Mouse (Mus musculus): Measurements from ENCODE around the gene Strn4. TPM values are rescaled to one million over a fixed set of nuclear protein-coding genes. Genes with fewer than 3 reads are reported as not detected.

Gene Strn4
- total and polyA plus RNA-seq, 3 experiments = 55.8 to 93.5 TPM; not detected in 1

- Histone ChIP-seq H3K4me1 (ENCODE audit: control insufficient read depth in 1 of 2, insufficient read depth in 2 of 2, low read length in 2 of 2) (no peaks in the 10 kb centered on the region), H3K27me3 (ENCODE audit: control insufficient read depth in 1 of 2, insufficient read depth in 2 of 2, low read length in 2 of 2) (no peaks in the 10 kb centered on the region), H3K36me3 (ENCODE audit: control insufficient read depth in 1 of 2, insufficient read depth in 2 of 2, low read length in 2 of 2) (peaks cover 0 to 9% of the 10 kb centered on the region in 2 experiments; a peak in 1 of 4 replicates), H3K27ac (ENCODE audit: control insufficient read depth, low read depth, low read length) (no peak overlapping the region), H3K9ac (ENCODE audit: control insufficient read depth, low read depth, low read length, poor library complexity, severe bottlenecking) (no peak overlapping the region), H3K79me2 (ENCODE audit: control insufficient read depth, insufficient read depth, low read length, poor library complexity) (0 out of 2 replicates have a peak, but pooled peaks cover 2% of the 10 kb centered on the region), H3K4me3 (ENCODE audit: control insufficient read depth in 1 of 2, insufficient read depth in 1 of 2, low read depth in 2 of 2, low read length in 2 of 2) (no peak overlapping the region), H3K9me3 (replicated peaks; ENCODE audit: insufficient read depth, low read length) (no peaks in the 10 kb centered on the region)
- TF ChIP-seq POLR2A (IDR thresholded peaks at IDR 0.05; ENCODE audit: control insufficient read depth in 1 of 2, insufficient read depth in 1 of 2, low read depth in 1 of 2, low read length in 2 of 2, poor library complexity in 1 of 2) = peak in 1 of 2 experiments; percentile 20; a peak in 1 of 4 replicates
- no peak for TF ChIP-seq ETS1 (IDR thresholded peaks at IDR 0.05; ENCODE audit: low read depth, low read length)
- DNase-seq (ENCODE audit: low read depth, low spot score) = no peak
These were observed 22.5 kb upstream of the Strn4 start for GRCm38 (mm10) chr7:16793010-16793725.

- Histone ChIP-seq H3K36me3 (ENCODE audit: control insufficient read depth in 1 of 2, insufficient read depth in 2 of 2, low read length in 2 of 2) (peaks cover 0 to 5% of the 10 kb centered on the region in 2 experiments; a peak in 1 of 4 replicates), H3K9me3 (replicated peaks; ENCODE audit: insufficient read depth, low read length) (no peaks in the 10 kb centered on the region), H3K9ac (ENCODE audit: control insufficient read depth, low read depth, low read length, poor library complexity, severe bottlenecking) (no peak overlapping the region), H3K27ac (ENCODE audit: control insufficient read depth, low read depth, low read length) (no peak overlapping the region), H3K79me2 (ENCODE audit: control insufficient read depth, insufficient read depth, low read length, poor library complexity) (0 out of 2 replicates have a peak, but pooled peaks cover 2% of the 10 kb centered on the region), H3K4me1 (ENCODE audit: control insufficient read depth in 1 of 2, insufficient read depth in 2 of 2, low read length in 2 of 2) (no peaks in the 10 kb centered on the region), H3K4me3 (ENCODE audit: control insufficient read depth in 1 of 2, insufficient read depth in 1 of 2, low read depth in 2 of 2, low read length in 2 of 2) (no peak overlapping the region), H3K27me3 (ENCODE audit: control insufficient read depth in 1 of 2, insufficient read depth in 2 of 2, low read length in 2 of 2) (no peaks in the 10 kb centered on the region)
- no peak for DNase-seq (ENCODE audit: low read depth, low spot score)
- TF ChIP-seq ETS1 (IDR thresholded peaks at IDR 0.05; ENCODE audit: low read depth, low read length) (no peak), ZMIZ1 (IDR thresholded peaks at IDR 0.05; ENCODE audit: low read depth, low read length) (no peak), GABPA (IDR thresholded peaks at IDR 0.05; ENCODE audit: low read depth, low read length) (no peak), GATA1 (IDR thresholded peaks at IDR 0.05; ENCODE audit: low read depth, low read length) (no peak), HCFC1 (IDR thresholded peaks at IDR 0.05; ENCODE audit: low read depth, low read length) (no peak), MAZ (IDR thresholded peaks at IDR 0.05; ENCODE audit: low read depth, low read length) (no peak), SMC3 (IDR thresholded peaks at IDR 0.05; ENCODE audit: low read depth, low read length) (no peak), MYC (IDR thresholded peaks at IDR 0.05; ENCODE audit: low read depth, low read length) (no peak), MYB (IDR thresholded peaks at IDR 0.05; ENCODE audit: low read depth, low read length) (no peak), E2F4 (IDR thresholded peaks at IDR 0.05; ENCODE audit: borderline replicate concordance, low read depth, low read length) (no peak), RAD21 (IDR thresholded peaks at IDR 0.05; ENCODE audit: low read depth, low read length) (no peak)
These were observed 20.8 kb upstream of the Strn4 start for GRCm38 (mm10) chr7:16794886-16795285.

DNA sequence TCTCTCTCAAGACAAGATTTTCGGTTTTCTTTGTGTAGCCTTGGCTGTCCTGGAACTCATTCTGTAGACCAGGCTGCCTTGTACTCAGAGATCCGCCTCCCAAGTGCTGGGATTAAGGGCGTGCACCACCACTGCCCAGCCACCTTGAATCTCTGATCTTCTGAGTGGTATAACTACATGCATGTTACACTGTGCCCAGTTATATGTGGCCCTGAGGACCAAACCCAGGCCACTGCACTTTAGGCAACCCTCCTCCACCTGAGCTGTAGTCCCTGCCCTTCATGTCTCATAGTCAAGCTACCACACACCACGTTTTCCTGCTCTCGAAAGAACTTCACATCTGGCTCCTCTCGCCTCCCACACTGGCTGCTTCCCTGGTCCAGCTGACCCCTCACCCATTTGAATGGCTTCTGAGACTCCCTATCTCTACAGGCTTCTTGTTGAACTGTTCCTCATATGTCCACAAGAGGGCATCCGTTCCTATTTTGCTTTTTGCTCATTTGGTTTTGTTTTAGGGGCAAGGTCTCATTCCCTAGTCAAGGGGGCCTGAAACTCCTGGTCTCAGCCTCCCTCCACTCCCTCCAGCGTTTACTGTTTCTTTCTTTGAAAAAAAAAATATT is 11.2 kb upstream of the Strn4 start:
- H3K9ac ChIP-seq (ENCODE audit: control insufficient read depth, low read depth, low read length, poor library complexity, severe bottlenecking) = peak overlapping the region; percentile 27
- no peaks in the 10 kb centered on the region for H3K27me3 ChIP-seq (ENCODE audit: control insufficient read depth in 1 of 2, insufficient read depth in 2 of 2, low read length in 2 of 2)
- H3K36me3 ChIP-seq (ENCODE audit: control insufficient read depth in 1 of 2, insufficient read depth in 2 of 2, low read length in 2 of 2) = no peaks in the 10 kb centered on the region
- H3K27ac ChIP-seq (ENCODE audit: control insufficient read depth, low read depth, low read length) = no peak overlapping the region
- no peaks in the 10 kb centered on the region for H3K79me2 ChIP-seq (ENCODE audit: control insufficient read depth, insufficient read depth, low read length, poor library complexity)
- H3K4me3 ChIP-seq (ENCODE audit: control insufficient read depth in 1 of 2, insufficient read depth in 1 of 2, low read depth in 2 of 2, low read length in 2 of 2) = peak overlapping the region; percentile 15 to 63; a peak in 3 of 4 replicates
- H3K9me3 ChIP-seq (replicated peaks; ENCODE audit: insufficient read depth, low read length) = no peaks in the 10 kb centered on the region
- peak; percentile 76 for DNase-seq (ENCODE audit: low read depth, low spot score)
- no peaks in the 10 kb centered on the region; a peak in 1 of 4 replicates for H3K4me1 ChIP-seq (ENCODE audit: control insufficient read depth in 1 of 2, insufficient read depth in 2 of 2, low read length in 2 of 2)
- TF ChIP-seq RAD21 (IDR thresholded peaks at IDR 0.05; ENCODE audit: low read depth, low read length) (peak; percentile 39), ZNF384 (IDR thresholded peaks at IDR 0.05; ENCODE audit: low read depth, low read length) (peak; percentile 6; the same call in 1 of the 2 replicates), ZMIZ1 (IDR thresholded peaks at IDR 0.05; ENCODE audit: low read depth, low read length) (no peak), USF1 (IDR thresholded peaks at IDR 0.05; ENCODE audit: low read depth, low read length) (no peak), USF2 (IDR thresholded peaks at IDR 0.05; ENCODE audit: borderline replicate concordance in 1 of 2, insufficient read depth in 1 of 2, low read depth in 1 of 2, low read length in 2 of 2) (no peak), SMC3 (IDR thresholded peaks at IDR 0.05; ENCODE audit: low read depth, low read length) (peak; percentile 73), MEF2A (IDR thresholded peaks at IDR 0.05; ENCODE audit: extremely low read depth, insufficient replicate concordance, low read depth, low read length, poor library complexity, severe bottlenecking) (no peak), CHD1 (IDR thresholded peaks at IDR 0.05; ENCODE audit: low read depth, low read length) (no peak), CTCF (IDR thresholded peaks at IDR 0.05 in 2 of 3, conservative IDR thresholded peaks at IDR 0.05 in 1 of 3; ENCODE audit: control insufficient read depth in 1 of 3, insufficient read depth in 1 of 3, low read depth in 2 of 3, low read length in 3 of 3, poor library complexity in 1 of 3, severe bottlenecking in 1 of 3) (peak in 2 of 3 experiments; percentile 77 to 78; a peak in 4 of 6 replicates), GABPA (IDR thresholded peaks at IDR 0.05; ENCODE audit: low read depth, low read length) (no peak), MXI1 (IDR thresholded peaks at IDR 0.05; ENCODE audit: low read depth, low read length) (0 out of 2 replicates have a peak, but pooled peaks have one; percentile 16), POLR2A (IDR thresholded peaks at IDR 0.05; ENCODE audit: control insufficient read depth in 1 of 2, insufficient read depth in 1 of 2, low read depth in 1 of 2, low read length in 2 of 2, poor library complexity in 1 of 2) (no peak), HCFC1 (IDR thresholded peaks at IDR 0.05; ENCODE audit: low read depth, low read length) (no peak), UBTF (IDR thresholded peaks at IDR 0.05; ENCODE audit: borderline replicate concordance, insufficient read depth, low read depth, low read length) (no peak), E2F4 (IDR thresholded peaks at IDR 0.05; ENCODE audit: borderline replicate concordance, low read depth, low read length) (no peak)
